In the genomic region with DNA sequence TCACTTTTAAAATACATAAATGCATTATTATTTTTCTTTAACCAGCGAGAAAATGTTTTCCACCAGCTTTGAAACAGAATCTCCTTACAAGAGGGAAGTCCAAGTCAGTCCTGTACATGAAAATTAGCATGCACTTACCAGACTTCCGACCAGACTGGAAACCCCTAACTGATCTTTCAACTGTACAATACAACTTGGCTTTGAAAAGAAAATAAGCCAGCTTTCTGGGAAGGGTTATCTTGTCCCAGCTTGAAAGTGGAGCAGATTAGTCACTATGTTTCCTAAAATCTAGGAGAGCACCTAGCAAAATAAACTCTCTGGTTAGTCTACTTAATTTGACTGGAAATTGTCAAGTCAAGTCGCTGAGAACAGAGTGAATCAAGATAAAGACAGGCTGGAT, we compare ENCODE assay signal across 22 mouse cellular contexts.
DNase-seq lines count a peak whose midpoint lies in the region; ATAC-seq and TF ChIP-seq lines count a peak whose summit lies in the region.
"Had no signal": no experiment of that assay in that cellular context is flagged by ENCODE, and none has a peak within 500 bp of the region (broad histone marks: within the 10 kb centered on the region; RNA-seq: fewer than 3 reads in every experiment).

No protein-coding gene starts in this region.

- no peak for TF ChIP-seq RAD21 in CH12.LX (IDR thresholded peaks at IDR 0.05; ENCODE audit: low read depth, low read length)

- dilution Hi-C loops in CH12.LX (cut with MboI; ENCODE audit: extremely low pct_ligation_motif_present, extremely low pct_unique_long_range_greater_than_20kb, low sequenced_read_pairs), result no loop called here

- in situ Hi-C loops in CH12.LX (cut with MboI; ENCODE audit: low pct_ligation_motif_present, low pct_unique_long_range_greater_than_20kb, low sequenced_read_pairs), result loop anchor here (10.0 kb wide), 1 partner anchor 60 kb away; no protein-coding TSS in a partner anchor

- H3K36me3 ChIP-seq in CH12.LX (replicated peaks in 1 of 2; ENCODE audit: control insufficient read depth in 1 of 2, insufficient read depth in 1 of 2, low read length in 1 of 2), result no peaks in the 10 kb centered on the region
- H3K36me3 ChIP-seq in splenic B cell, adult 2 months (ENCODE audit: control insufficient read depth, insufficient read depth, low read length, poor library complexity, severe bottlenecking), result no peaks in the 10 kb centered on the region
- no peaks in the 10 kb centered on the region for H3K36me3 ChIP-seq in hindbrain, embryonic 11.5 days (ENCODE audit: control insufficient read depth, insufficient read depth, low read length)
- H3K36me3 ChIP-seq: embryonic facial prominence, embryonic 12.5 days; forebrain, embryonic 12.5 days; heart, embryonic 13.5 days; hindbrain, embryonic 12.5 days had no signal

- peak overlapping the region; percentile 53; the same call in 1 of the 2 replicates for H3K9ac ChIP-seq in CH12.LX (ENCODE audit: insufficient read depth, low read depth)
- no peak overlapping the region for H3K9ac ChIP-seq in hindbrain, embryonic 11.5 days (ENCODE audit: low read depth, low read length)
- H3K9ac ChIP-seq: embryonic facial prominence, embryonic 12.5 days; forebrain, embryonic 12.5 days; heart, embryonic 13.5 days; hindbrain, embryonic 12.5 days had no signal

- WGBS in hindbrain, embryonic 11.5 days, result 79% methylated on average over 3 of the region's 3 CpGs

- H3K79me2 ChIP-seq in CH12.LX (replicated peaks; ENCODE audit: control insufficient read depth, extremely low read depth, insufficient read depth, poor library complexity, severe bottlenecking), result no peaks in the 10 kb centered on the region

- H3K27me3 ChIP-seq in CH12.LX (replicated peaks), result no peaks in the 10 kb centered on the region
- H3K27me3 ChIP-seq in splenic B cell, adult 2 months (ENCODE audit: control insufficient read depth, insufficient read depth, low read length, poor library complexity, severe bottlenecking), result no peaks in the 10 kb centered on the region
- no peaks in the 10 kb centered on the region for H3K27me3 ChIP-seq in hindbrain, embryonic 11.5 days (ENCODE audit: control insufficient read depth, insufficient read depth, low read length)
- H3K27me3 ChIP-seq: embryonic facial prominence, embryonic 12.5 days; forebrain, embryonic 12.5 days; heart, embryonic 13.5 days; hindbrain, embryonic 12.5 days had no signal

- TF ChIP-seq POLR2A in CH12.LX (IDR thresholded peaks at IDR 0.05; ENCODE audit: low read depth, low read length), result no peak

- DNase-seq in CD4-positive helper T cell, adult 2 months (ENCODE audit: low read depth, low spot score), result peak; percentile 19
- peak; percentile 80 for DNase-seq in CH12.LX (ENCODE audit: extremely low read depth)
- DNase-seq in induced T-regulatory cell, adult 2 months (ENCODE audit: low read depth), result peak; percentile 68
- peak; percentile 2 for DNase-seq in splenic B cell, adult 2 months (ENCODE audit: low read depth, low spot score)
- DNase-seq in kidney, postnatal 25 days, result no peak
- DNase-seq in hindbrain, embryonic 11.5 days (ENCODE audit: low spot score), result no peak
- no peak for DNase-seq in urinary bladder, adult 18-20 months (ENCODE audit: low spot score in 2 of 2)
- DNase-seq: adrenal gland, adult 8-10 months; cerebellum, adult 11-12 months; cerebellum, adult 9-10 months; cerebellum, postnatal 25 days; gastrocnemius, postnatal 36 days; heart, adult 11 months; heart, postnatal 36 days; kidney, adult 8-10 months had no signal

- H3K27ac ChIP-seq in CH12.LX (ENCODE audit: insufficient read depth, low read depth), result peak overlapping the region; percentile 82
- no peak overlapping the region for H3K27ac ChIP-seq in hindbrain, embryonic 11.5 days (ENCODE audit: low read depth, low read length)
- H3K27ac ChIP-seq: embryonic facial prominence, embryonic 12.5 days; forebrain, embryonic 12.5 days; heart, embryonic 13.5 days; hindbrain, embryonic 12.5 days; hindbrain, postnatal 0 days had no signal

- H3K4me1 ChIP-seq in CH12.LX (ENCODE audit: control insufficient read depth in 1 of 2, insufficient read depth in 2 of 2), result peaks cover 9 to 30% of the 10 kb centered on the region in 2 experiments; a peak in 3 of 4 replicates
- no peaks in the 10 kb centered on the region for H3K4me1 ChIP-seq in hindbrain, embryonic 11.5 days (replicated peaks; ENCODE audit: control insufficient read depth, insufficient read depth, low read length)
- H3K4me1 ChIP-seq: forebrain, embryonic 12.5 days; hindbrain, embryonic 12.5 days had no signal

- TF ChIP-seq CTCF in CH12.LX (conservative IDR thresholded peaks at IDR 0.05 in 1 of 2, IDR thresholded peaks at IDR 0.05 in 1 of 2; ENCODE audit: low read depth in 2 of 2, low read length in 2 of 2), result no peak

- peak overlapping the region; percentile 78 for H3K4me2 ChIP-seq in CH12.LX (ENCODE audit: insufficient read depth, low read depth, poor library complexity, severe bottlenecking)
- no peak overlapping the region for H3K4me2 ChIP-seq in hindbrain, embryonic 11.5 days (replicated peaks; ENCODE audit: low read depth, low read length)
- H3K4me2 ChIP-seq: embryonic facial prominence, embryonic 12.5 days; forebrain, embryonic 12.5 days; heart, embryonic 13.5 days; hindbrain, embryonic 12.5 days had no signal

- H3K9me3 ChIP-seq in CH12.LX (replicated peaks; ENCODE audit: low read length), result no peaks in the 10 kb centered on the region
- no peaks in the 10 kb centered on the region for H3K9me3 ChIP-seq in hindbrain, embryonic 11.5 days (ENCODE audit: control insufficient read depth, low read length)
- H3K9me3 ChIP-seq: embryonic facial prominence, embryonic 12.5 days; forebrain, embryonic 12.5 days; heart, embryonic 13.5 days; hindbrain, embryonic 12.5 days had no signal

- ATAC-seq in hindbrain, embryonic 11.5 days (ENCODE audit: low FRiP score), result no peak
- ATAC-seq: forebrain, embryonic 16.5 days; hindbrain, postnatal 0 days; intestine, postnatal 0 days had no signal

- peak; percentile 91 for TF ChIP-seq EP300 in CH12.LX (IDR thresholded peaks at IDR 0.05; ENCODE audit: low read length)

- peak overlapping the region in 1 of 3 experiments; percentile 12 for H3K4me3 ChIP-seq in CH12.LX (replicated peaks in 1 of 3; ENCODE audit: low read depth in 2 of 3, low read length in 2 of 3, poor library complexity in 1 of 3)
- no peak overlapping the region for H3K4me3 ChIP-seq in hindbrain, embryonic 11.5 days (ENCODE audit: low read depth, low read length)
- H3K4me3 ChIP-seq: embryonic facial prominence, embryonic 12.5 days; forebrain, embryonic 12.5 days; heart, embryonic 13.5 days; hindbrain, embryonic 12.5 days had no signal

TF ChIP-seq in CH12.LX, 34 proteins besides CTCF, POLR2A, EP300 and RAD21 (continues in another document):
- peak; percentile 89 for TF ChIP-seq IRF4 (IDR thresholded peaks at IDR 0.05; ENCODE audit: low read depth, low read length)
- 0 out of 2 replicates have a peak, but pooled peaks have one; percentile 21 for TF ChIP-seq MAX (IDR thresholded peaks at IDR 0.05; ENCODE audit: low read length)
- TF ChIP-seq KAT2A (IDR thresholded peaks at IDR 0.05; ENCODE audit: insufficient replicate concordance, low read length), result no peak
- TF ChIP-seq JUN (IDR thresholded peaks at IDR 0.05; ENCODE audit: insufficient read depth, low read depth, low read length), result peak; percentile 52
- no peak for TF ChIP-seq NRF1 (IDR thresholded peaks at IDR 0.05; ENCODE audit: low read depth, low read length)
- TF ChIP-seq CHD1 (IDR thresholded peaks at IDR 0.05; ENCODE audit: low read depth, low read length), result peak; percentile 82; the same call in 1 of the 2 replicates
- TF ChIP-seq MAZ (IDR thresholded peaks at IDR 0.05; ENCODE audit: low read depth, low read length), result no peak
- no peak for TF ChIP-seq HCFC1 (IDR thresholded peaks at IDR 0.05; ENCODE audit: low read depth, low read length)
- no peak for TF ChIP-seq RCOR1 (conservative IDR thresholded peaks at IDR 0.05; ENCODE audit: low read depth, low read length)
- peak; percentile 79; the same call in 1 of the 2 replicates for TF ChIP-seq JUND (conservative IDR thresholded peaks at IDR 0.05; ENCODE audit: low read depth, low read length)
- TF ChIP-seq MEF2A (IDR thresholded peaks at IDR 0.05; ENCODE audit: borderline replicate concordance, low read depth, low read length), result peak; percentile 72; the same call in 1 of the 2 replicates
- TF ChIP-seq MYC (IDR thresholded peaks at IDR 0.05; ENCODE audit: low read depth, low read length), result peak; percentile 65; the same call in 1 of the 2 replicates
- TF ChIP-seq USF2 (conservative IDR thresholded peaks at IDR 0.05; ENCODE audit: low read depth, low read length), result no peak
- no peak for TF ChIP-seq NELFE (IDR thresholded peaks at IDR 0.05; ENCODE audit: low read depth, low read length)
- TF ChIP-seq SIN3A (IDR thresholded peaks at IDR 0.05; ENCODE audit: low read length), result 0 out of 2 replicates have a peak, but pooled peaks have one; percentile 60
- no peak for TF ChIP-seq UBTF (IDR thresholded peaks at IDR 0.05; ENCODE audit: low read depth, low read length)
- no peak for TF ChIP-seq POLR2AphosphoS2 (IDR thresholded peaks at IDR 0.05; ENCODE audit: low read depth, low read length)
- no peak for TF ChIP-seq MAFK (IDR thresholded peaks at IDR 0.05; ENCODE audit: insufficient replicate concordance, low read length)
- peak; percentile 73 for TF ChIP-seq BHLHE40 (IDR thresholded peaks at IDR 0.05; ENCODE audit: low read depth, low read length)
- TF ChIP-seq TCF12 (IDR thresholded peaks at IDR 0.05; ENCODE audit: low read depth, low read length), result peak; percentile 68; the same call in 1 of the 2 replicates
- TF ChIP-seq TBP (conservative IDR thresholded peaks at IDR 0.05; ENCODE audit: low read depth, low read length), result 0 out of 2 replicates have a peak, but pooled peaks have one; percentile 36
- TF ChIP-seq USF1 (IDR thresholded peaks at IDR 0.05; ENCODE audit: low read depth, low read length), result no peak
- TF ChIP-seq ETS1 (conservative IDR thresholded peaks at IDR 0.05; ENCODE audit: low read depth, low read length), result peak; percentile 82
- peak; percentile 46; the same call in 1 of the 2 replicates for TF ChIP-seq CHD2 (IDR thresholded peaks at IDR 0.05; ENCODE audit: low read length)
- TF ChIP-seq ZMIZ1 (IDR thresholded peaks at IDR 0.05; ENCODE audit: low read depth, low read length), result no peak
- TF ChIP-seq PAX5 (IDR thresholded peaks at IDR 0.05; ENCODE audit: low read length), result no peak
- TF ChIP-seq SMC3 (IDR thresholded peaks at IDR 0.05; ENCODE audit: low read depth, low read length), result no peak
- no peak for TF ChIP-seq ZKSCAN1 (IDR thresholded peaks at IDR 0.05; ENCODE audit: borderline replicate concordance, low read depth, low read length)
- no peak for TF ChIP-seq E2F4 (IDR thresholded peaks at IDR 0.05; ENCODE audit: insufficient replicate concordance, low read depth, low read length)
- TF ChIP-seq ZNF384 (IDR thresholded peaks at IDR 0.05; ENCODE audit: low read depth, low read length), result no peak
- TF ChIP-seq MXI1 (IDR thresholded peaks at IDR 0.05; ENCODE audit: low read depth, low read length), result no peak; the same call in 1 of the 2 replicates

Comparison
In these comparisons a context has a peak if more than half of its experiments do, and no peak if none do; other contexts are left out.
1. DNase-seq: peak in CD4-positive helper T cell, adult 2 months (single experiment), CH12.LX (single experiment), induced T-regulatory cell, adult 2 months (single experiment) and splenic B cell, adult 2 months (single experiment); none in kidney, postnatal 25 days (0 of 2), hindbrain, embryonic 11.5 days (single experiment) and urinary bladder, adult 18-20 months (0 of 2).